Mouse (Mus musculus) frontal cortex, postnatal 36 days (tissue): ENCODE data around the gene Defb25.

Experiments used
- DNase-seq, 2 experiments: peaks; one replicate each; pipeline ENCODE4 v3.0.0; 2022; ENCODE audit warnings: low spot score in 2 of 2

Gene Defb25

DNA sequence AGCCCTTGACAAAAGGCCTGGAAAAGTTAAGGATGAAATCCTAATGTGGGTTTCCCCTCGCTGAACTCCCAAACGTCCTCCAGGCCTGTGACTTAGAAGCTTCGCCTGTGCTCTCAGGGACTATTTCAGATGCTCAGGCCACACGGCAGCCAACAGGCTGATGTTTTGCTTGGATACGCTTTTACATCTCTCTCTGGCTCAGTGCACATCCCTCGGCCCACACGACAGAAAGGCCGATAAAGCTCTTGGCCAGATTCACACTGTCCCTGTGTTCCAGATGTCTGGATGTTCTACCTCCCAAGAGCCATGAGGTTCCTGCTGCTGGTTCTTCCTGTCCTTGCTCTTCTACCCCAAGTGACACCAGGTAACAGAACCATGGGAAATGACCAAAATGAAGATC lies 49.4 kb downstream of the Defb25 start:
- DNase-seq: no peak
